Mouse (Mus musculus) neural tube, embryonic 11.5 days (tissue): Measurements from ENCODE around the gene Lifr. TPM values are rescaled to one million over a fixed set of nuclear protein-coding genes. Genes with fewer than 3 reads are reported as not detected.

Experiments
- ATAC-seq: fragments of 200-750 bp; cut with Nextera tagmentation; 2 replicates; pipeline ENCODE4 v1.8.0; 2017; ENCODE audit warnings: moderate number of reproducible peaks, mild to moderate bottlenecking, moderate TSS enrichment, moderate library complexity; ENCODE audit not compliant: insufficient read depth, low FRiP score, low TSS enrichment
- DNase-seq: peaks from one replicate; pipeline ENCODE4 v3.0.0-alpha.2; 2015; ENCODE audit warnings: low spot score
- H3K27ac ChIP-seq: fragments of 300-500 bp; sonication (generic); 2 replicates; pipeline ENCODE4 v1.5.1; 2014; ENCODE audit warnings: low read depth, mild to moderate bottlenecking, low read length
- H3K27me3 ChIP-seq: fragments of 300-500 bp; sonication (generic); 2 replicates; pipeline ENCODE4 v1.6.1; 2014; ENCODE audit warnings: mild to moderate bottlenecking, low read length, mixed read lengths; ENCODE audit not compliant: control insufficient read depth, insufficient read depth
- H3K36me3 ChIP-seq: fragments of 300-500 bp; sonication (generic); 2 replicates; pipeline ENCODE4 v1.6.1; 2014; ENCODE audit warnings: mild to moderate bottlenecking, low read length, moderate library complexity, mixed read lengths; ENCODE audit not compliant: control insufficient read depth, insufficient read depth
- H3K4me1 ChIP-seq: fragments of 300-500 bp; sonication (generic); 2 replicates; pipeline ENCODE4 v1.6.1; 2014; ENCODE audit warnings: low read length, mixed read lengths; ENCODE audit not compliant: control insufficient read depth, insufficient read depth
- H3K4me2 ChIP-seq: fragments of 300-500 bp; sonication (generic); 2 replicates; pipeline ENCODE4 v1.6.1; 2014; ENCODE audit warnings: low read depth, mild to moderate bottlenecking, moderate library complexity
- H3K4me3 ChIP-seq: fragments of 300-500 bp; sonication (generic); 2 replicates; pipeline ENCODE4 v1.5.1; 2014; ENCODE audit warnings: low read depth, low read length
- H3K9ac ChIP-seq: fragments of 300-500 bp; sonication (generic); 2 replicates; pipeline ENCODE4 v1.6.1; 2014; ENCODE audit warnings: mild to moderate bottlenecking, low read length
- H3K9me3 ChIP-seq: fragments of 300-500 bp; sonication (generic); 2 replicates; pipeline ENCODE4 v1.6.1; 2016; ENCODE audit warnings: low read length; ENCODE audit not compliant: control insufficient read depth
- WGBS: fragments of 180-500 bp; shearing (Covaris S2); extraction: QIAGEN DNeasy Blood & Tissue Kit; methylation state at CpG from one replicate; pipeline ENCODE4 v1.1.7; 2014; 5-methylcytosine and 5-hydroxymethylcytosine counted together
- polyA plus RNA-seq: library from polyadenylated mRNA; unstranded; fragments of >200 nt; fragmentation: Nextera tagmentation; extraction: Ambion mirVana; gene quantifications from 2 replicates; pipeline ENCODE4 v1.2.1, GENCODE M21; 2014

The Lifr gene
- polyA plus RNA-seq, 1 experiment from 2014 or later: 29.7 TPM

DNA sequence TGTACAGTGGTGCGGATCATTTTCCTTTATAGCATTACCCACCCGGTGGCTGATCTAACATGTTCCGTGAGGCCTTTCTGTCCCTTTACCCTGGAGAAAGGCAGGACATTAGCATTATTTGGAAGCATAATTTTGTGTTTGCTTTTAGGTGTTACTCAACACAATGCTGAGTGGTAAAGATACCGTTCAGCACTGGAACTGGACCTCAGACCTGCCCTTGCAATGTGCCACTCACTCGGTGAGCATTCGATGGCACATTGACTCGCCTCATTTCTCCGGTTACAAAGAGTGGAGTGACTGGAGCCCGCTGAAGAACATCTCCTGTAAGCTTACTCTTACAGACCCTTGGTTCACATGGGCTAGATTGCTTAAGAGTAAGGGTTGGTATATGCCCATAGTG lies 76.3 kb downstream of the Lifr start:
- peaks cover 2% of the 10 kb centered on the region; the same call in 1 of the 2 replicates for H3K36me3 ChIP-seq
- no peak overlapping the region for H3K27ac ChIP-seq
- H3K27me3 ChIP-seq: no peaks in the 10 kb centered on the region
- 87% methylated on average over 9 of the region's 9 CpGs for WGBS
- ATAC-seq: no peak
- no peak for DNase-seq
- no peak overlapping the region for H3K9ac ChIP-seq
- no peaks in the 10 kb centered on the region for H3K4me1 ChIP-seq
- no peak overlapping the region for H3K4me3 ChIP-seq
- no peak overlapping the region for H3K4me2 ChIP-seq
- no peaks in the 10 kb centered on the region for H3K9me3 ChIP-seq

DNA sequence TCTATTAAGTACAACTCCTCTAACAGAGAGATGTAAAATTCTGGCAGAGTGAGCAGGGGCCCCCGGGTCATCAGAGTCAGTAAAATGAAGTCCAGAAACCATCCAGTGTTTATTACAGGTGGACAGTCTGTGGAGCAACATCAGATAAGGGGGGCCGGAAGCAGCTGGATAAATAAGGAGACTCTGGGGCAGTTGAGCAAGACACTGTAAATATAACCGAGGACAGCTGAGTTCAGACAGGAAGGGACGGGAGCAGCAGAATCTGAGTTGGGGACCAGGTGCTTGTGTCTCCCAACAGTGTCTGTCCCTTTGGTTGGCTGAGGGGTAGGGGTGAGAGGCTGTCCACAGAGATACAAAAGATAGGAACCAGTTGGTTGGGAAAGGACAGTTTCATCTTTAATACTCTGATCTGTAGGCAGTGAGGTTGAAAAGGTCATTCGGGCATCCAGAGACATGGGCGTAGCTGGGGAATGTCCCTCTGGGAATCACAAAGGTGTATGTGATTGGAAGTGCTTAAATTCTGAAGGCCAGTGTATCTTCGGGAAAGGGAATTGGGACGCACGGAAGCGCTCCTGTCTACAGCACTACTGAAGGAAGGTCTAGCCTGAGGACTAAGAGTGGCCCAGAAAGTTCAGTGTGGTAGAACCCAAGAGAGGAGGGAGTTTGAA lies 77.0 kb downstream of the Lifr start:
- H3K36me3 ChIP-seq: peaks cover 2% of the 10 kb centered on the region; the same call in 1 of the 2 replicates
- H3K9ac ChIP-seq: no peak overlapping the region
- no peak overlapping the region for H3K4me2 ChIP-seq
- H3K4me1 ChIP-seq: no peaks in the 10 kb centered on the region
- H3K27me3 ChIP-seq: no peaks in the 10 kb centered on the region
- H3K27ac ChIP-seq: no peak overlapping the region
- no peak for DNase-seq
- H3K9me3 ChIP-seq: no peaks in the 10 kb centered on the region
- H3K4me3 ChIP-seq: no peak overlapping the region
- no peak for ATAC-seq
- 75% methylated on average over 10 of the region's 10 CpGs for WGBS

DNA sequence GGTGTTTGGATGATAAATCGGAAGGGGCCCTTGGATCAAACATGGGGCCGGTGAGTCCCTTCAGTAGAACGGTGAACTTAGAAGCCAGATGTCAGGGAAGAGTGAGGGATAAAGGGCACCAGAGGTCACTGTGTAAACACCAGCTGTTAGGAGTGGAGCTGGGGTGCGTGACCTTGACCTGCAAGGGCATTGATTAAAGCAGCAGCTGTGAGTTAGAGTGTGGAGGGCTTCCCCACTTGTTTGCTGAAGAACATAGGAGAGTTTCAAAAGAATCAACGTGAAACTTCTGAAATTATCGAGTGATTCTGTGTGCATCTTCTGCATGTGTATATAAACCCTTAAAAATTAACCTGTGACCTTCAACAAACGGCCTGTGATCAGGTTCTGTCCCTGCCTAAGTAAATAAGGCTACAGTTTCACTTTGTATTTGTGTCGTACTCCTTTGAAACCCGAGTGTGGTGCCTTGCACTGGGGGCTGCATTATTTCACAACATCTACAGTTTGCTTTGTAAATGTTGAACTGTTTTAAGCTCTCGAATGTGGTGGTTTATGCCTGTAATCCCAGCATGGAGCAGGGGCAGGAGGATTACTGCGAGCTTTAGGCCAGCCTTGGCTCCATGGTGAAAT lies 77.6 kb downstream of the Lifr start:
- Histone ChIP-seq H3K9me3 (no peaks in the 10 kb centered on the region), H3K36me3 (peaks cover 2% of the 10 kb centered on the region; the same call in 1 of the 2 replicates), H3K27me3 (no peaks in the 10 kb centered on the region), H3K27ac (no peak overlapping the region), H3K4me2 (no peak overlapping the region), H3K4me1 (no peaks in the 10 kb centered on the region), H3K4me3 (no peak overlapping the region), H3K9ac (no peak overlapping the region)
- DNase-seq: no peak
- 51% methylated on average over 11 of the region's 11 CpGs for WGBS
- ATAC-seq: no peak

DNA sequence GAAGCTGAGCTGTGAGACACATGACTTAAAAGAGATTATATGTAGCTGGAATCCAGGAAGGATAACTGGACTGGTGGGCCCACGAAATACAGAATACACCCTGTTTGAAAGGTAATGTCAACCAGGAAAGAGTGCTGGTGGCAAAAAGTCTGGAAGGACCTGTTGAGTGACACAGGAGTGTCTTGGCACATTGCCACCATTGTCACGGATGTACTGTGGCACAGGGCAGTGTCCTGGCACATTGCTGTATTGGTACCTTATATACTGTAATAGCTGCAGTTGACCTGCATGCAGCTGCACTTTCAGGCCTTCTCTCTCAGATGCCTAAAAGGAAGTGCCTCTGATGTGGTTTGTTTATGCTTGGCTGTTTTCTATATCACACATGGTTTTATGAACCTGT lies 82.5 kb downstream of the Lifr start:
- Histone ChIP-seq H3K9me3 (no peaks in the 10 kb centered on the region), H3K36me3 (no peaks in the 10 kb centered on the region), H3K4me1 (no peaks in the 10 kb centered on the region), H3K4me3 (no peak overlapping the region), H3K9ac (no peak overlapping the region), H3K27me3 (no peaks in the 10 kb centered on the region), H3K4me2 (no peak overlapping the region), H3K27ac (no peak overlapping the region)
- no peak for ATAC-seq
- WGBS: 78% methylated on average over 2 of the region's 2 CpGs
- DNase-seq: no peak

DNA sequence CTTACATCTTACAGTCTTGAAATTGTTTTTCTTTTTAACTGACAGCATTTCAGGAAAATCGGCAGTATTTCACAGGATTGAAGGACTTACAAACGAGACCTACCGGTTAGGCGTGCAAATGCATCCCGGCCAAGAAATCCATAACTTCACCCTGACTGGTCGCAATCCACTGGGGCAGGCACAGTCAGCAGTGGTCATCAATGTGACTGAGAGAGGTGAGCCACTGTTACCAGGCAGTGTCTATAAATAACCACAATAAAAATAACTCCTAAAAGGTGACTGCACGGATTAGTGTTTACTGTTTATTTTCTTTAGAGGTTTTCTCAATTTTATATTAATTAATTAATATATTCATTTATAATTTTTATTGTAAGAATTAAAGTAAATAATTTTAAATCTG lies 82.9 kb downstream of the Lifr start:
- ATAC-seq: no peak
- WGBS: 83% methylated on average over 7 of the region's 7 CpGs

DNA sequence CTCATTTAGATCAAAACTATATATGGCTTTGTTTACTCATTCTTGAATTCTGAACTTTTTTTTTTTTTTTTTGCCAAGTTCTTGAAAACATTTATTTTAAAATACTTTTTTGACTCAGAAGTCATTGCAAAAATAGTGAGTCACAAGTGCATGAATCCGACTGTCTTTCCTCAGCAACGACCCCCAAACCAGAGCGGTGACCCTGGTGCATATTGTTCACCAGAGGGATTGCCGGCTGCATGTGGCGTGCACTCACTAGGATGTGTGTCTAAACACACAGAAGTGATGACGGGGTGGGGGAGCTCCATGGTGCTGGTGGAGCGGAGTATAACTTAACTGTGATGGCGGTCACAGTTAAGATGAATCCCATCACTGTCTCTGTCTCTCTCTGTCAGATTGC lies 83.4 kb downstream of the Lifr start:
- Histone ChIP-seq H3K9me3 (no peaks in the 10 kb centered on the region), H3K4me2 (no peak overlapping the region), H3K4me3 (no peak overlapping the region), H3K27ac (no peak overlapping the region), H3K36me3 (no peaks in the 10 kb centered on the region), H3K4me1 (no peaks in the 10 kb centered on the region), H3K9ac (no peak overlapping the region), H3K27me3 (no peaks in the 10 kb centered on the region)
- 85% methylated on average over 8 of the region's 8 CpGs for WGBS
- no peak for ATAC-seq
- DNase-seq: no peak

More for the DNA sequence above, 82.9 kb downstream of the Lifr start:
- Histone ChIP-seq H3K4me2 (no peak overlapping the region), H3K9ac (no peak overlapping the region), H3K27ac (no peak overlapping the region), H3K4me3 (no peak overlapping the region), H3K9me3 (no peaks in the 10 kb centered on the region), H3K36me3 (no peaks in the 10 kb centered on the region), H3K27me3 (no peaks in the 10 kb centered on the region), H3K4me1 (no peaks in the 10 kb centered on the region)
- no peak for DNase-seq

DNA sequence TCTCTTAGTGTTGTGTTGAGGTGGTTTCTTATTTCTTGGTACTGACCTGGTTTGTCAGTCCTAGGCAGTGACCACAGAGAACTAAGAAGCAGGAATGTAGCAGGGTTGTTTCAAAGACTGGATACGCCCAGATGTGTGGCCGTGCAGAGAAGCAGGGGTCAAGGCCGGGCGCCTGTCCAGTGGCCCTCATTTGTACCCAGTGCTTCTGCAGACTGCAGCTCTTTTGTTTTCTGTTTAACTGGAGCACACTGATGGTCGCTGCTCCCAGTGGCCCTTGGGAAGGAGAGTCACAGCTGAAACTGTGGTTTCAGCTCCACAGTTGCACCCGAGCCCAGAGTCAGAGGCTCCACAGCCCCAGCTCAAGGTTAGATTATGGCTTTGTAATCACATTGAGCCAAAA lies 90.2 kb downstream of the Lifr start:
- ATAC-seq (no peak), DNase-seq (no peak)
- Histone ChIP-seq H3K27ac (no peak overlapping the region), H3K9me3 (no peaks in the 10 kb centered on the region), H3K4me3 (no peak overlapping the region), H3K27me3 (no peaks in the 10 kb centered on the region), H3K9ac (no peak overlapping the region), H3K4me1 (no peaks in the 10 kb centered on the region), H3K4me2 (no peak overlapping the region), H3K36me3 (0 out of 2 replicates have a peak, but pooled peaks cover 4% of the 10 kb centered on the region)
- 54% methylated on average over 6 of the region's 6 CpGs for WGBS

DNA sequence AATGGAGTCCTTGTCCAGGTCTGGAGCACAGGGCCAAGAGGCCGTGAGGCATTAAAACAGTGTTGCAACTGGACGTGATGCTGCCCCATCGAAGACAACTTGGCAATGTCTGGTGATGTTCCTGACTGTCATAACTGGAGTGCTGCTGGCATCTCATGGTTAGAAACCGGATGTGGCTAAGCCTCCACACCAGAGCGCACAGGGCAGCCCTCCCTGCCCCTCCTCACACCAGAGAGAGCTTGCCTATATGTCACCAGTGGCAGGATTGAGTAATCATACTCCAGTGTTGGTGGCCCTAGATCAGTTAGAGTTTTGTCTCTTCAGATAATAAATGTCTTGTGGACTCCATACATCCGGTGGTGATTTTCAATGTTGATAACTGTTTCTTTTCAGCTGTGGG lies 97.3 kb downstream of the Lifr start:
- WGBS: 92% methylated on average over 6 of the region's 6 CpGs
- H3K4me1 ChIP-seq: no peaks in the 10 kb centered on the region
- H3K27ac ChIP-seq: no peak overlapping the region
- no peaks in the 10 kb centered on the region for H3K9me3 ChIP-seq
- no peak overlapping the region for H3K4me3 ChIP-seq
- no peaks in the 10 kb centered on the region for H3K27me3 ChIP-seq
- H3K4me2 ChIP-seq: no peak overlapping the region
- peaks cover 6% of the 10 kb centered on the region; the same call in 1 of the 2 replicates for H3K36me3 ChIP-seq
- DNase-seq (no peak), ATAC-seq (no peak)
- no peak overlapping the region for H3K9ac ChIP-seq
